Mouse (Mus musculus): ENCODE results near the gene Kalrn. TPM values are rescaled to one million over a fixed set of nuclear protein-coding genes. Genes with fewer than 3 reads are reported as not detected.

Kalrn gene
- polyA plus RNA-seq, 1 experiment from 2014 or later: 30.0 TPM

- no peak overlapping the region for H3K4me3 ChIP-seq (replicated peaks)
- no peaks in the 10 kb centered on the region for H3K9me3 ChIP-seq
- H3K4me1 ChIP-seq: peaks cover 27% of the 10 kb centered on the region
- peak overlapping the region; percentile 90 for H3K27ac ChIP-seq
- 32% methylated on average over 10 of the region's 10 CpGs for WGBS
- peaks cover 8% of the 10 kb centered on the region for H3K36me3 ChIP-seq (replicated peaks)
- no peaks in the 10 kb centered on the region for H3K27me3 ChIP-seq
- no peak overlapping the region for H3K9ac ChIP-seq
- no peak overlapping the region for H3K4me2 ChIP-seq
- ATAC-seq (ENCODE audit: low FRiP score): peak; percentile 56; the same call in 1 of the 2 replicates
These were observed 569.7 kb downstream of the Kalrn start for GRCm38 (mm10) chr16:34003566-34004127.

- Histone ChIP-seq H3K4me1 (peaks cover 27% of the 10 kb centered on the region), H3K9me3 (no peaks in the 10 kb centered on the region), H3K4me3 (replicated peaks) (no peak overlapping the region), H3K27me3 (no peaks in the 10 kb centered on the region), H3K9ac (no peak overlapping the region), H3K36me3 (replicated peaks) (no peaks in the 10 kb centered on the region), H3K4me2 (no peak overlapping the region), H3K27ac (no peak overlapping the region)
- 89% methylated on average over 8 of the region's 8 CpGs for WGBS
- ATAC-seq (ENCODE audit: low FRiP score): no peak
These were observed 572.6 kb downstream of the Kalrn start for GRCm38 (mm10) chr16:34000715-34001114.

GRCm38 (mm10) chr16:33999388-33999787 is 573.9 kb downstream of the Kalrn start:
- WGBS: 31% methylated on average over 3 of the region's 3 CpGs
- H3K27me3 ChIP-seq: no peaks in the 10 kb centered on the region
- H3K4me3 ChIP-seq (replicated peaks): no peak overlapping the region
- ATAC-seq (ENCODE audit: low FRiP score): no peak
- peaks cover 17% of the 10 kb centered on the region for H3K4me1 ChIP-seq
- H3K9me3 ChIP-seq: no peaks in the 10 kb centered on the region
- H3K4me2 ChIP-seq: no peak overlapping the region
- no peak overlapping the region for H3K9ac ChIP-seq
- H3K27ac ChIP-seq: no peak overlapping the region
- no peaks in the 10 kb centered on the region for H3K36me3 ChIP-seq (replicated peaks)

DNA sequence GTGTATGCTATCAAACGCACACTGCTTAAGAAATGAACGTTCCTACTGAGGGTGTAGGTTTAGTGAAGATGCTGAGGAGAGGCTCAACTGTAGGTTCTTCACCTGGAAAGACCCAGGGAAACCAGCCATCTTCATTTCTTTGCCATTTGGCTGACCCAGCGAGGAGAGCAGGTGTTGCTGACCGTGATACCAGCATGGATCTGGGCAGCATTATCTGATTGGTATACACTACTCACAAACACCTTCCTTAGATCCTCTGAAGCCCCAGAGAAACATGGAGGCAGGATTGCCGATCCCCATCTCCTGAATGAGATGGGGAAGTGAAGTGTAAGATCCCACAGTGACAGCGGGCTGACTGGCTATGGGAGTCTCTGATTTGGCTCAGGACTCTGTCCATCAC is 575.3 kb downstream of the Kalrn start:
- Histone ChIP-seq H3K4me2 (no peak overlapping the region), H3K4me1 (peaks cover 5% of the 10 kb centered on the region; the same call in 1 of the 2 replicates), H3K36me3 (replicated peaks) (no peaks in the 10 kb centered on the region), H3K27me3 (no peaks in the 10 kb centered on the region), H3K9me3 (no peaks in the 10 kb centered on the region), H3K4me3 (replicated peaks) (no peak overlapping the region), H3K27ac (no peak overlapping the region), H3K9ac (no peak overlapping the region)
- WGBS: 86% methylated on average over 6 of the region's 6 CpGs
- ATAC-seq (ENCODE audit: low FRiP score): no peak

GRCm38 (mm10) chr16:33996030-33996429 is 577.3 kb downstream of the Kalrn start:
- 8% methylated on average over 5 of the region's 5 CpGs for WGBS
- ATAC-seq (ENCODE audit: low FRiP score): no peak
- no peaks in the 10 kb centered on the region for H3K9me3 ChIP-seq

GRCm38 (mm10) chr16:33995496-33995895 is 577.8 kb downstream of the Kalrn start:
- no peaks in the 10 kb centered on the region for H3K27me3 ChIP-seq
- H3K36me3 ChIP-seq (replicated peaks): no peaks in the 10 kb centered on the region
- H3K27ac ChIP-seq: no peak overlapping the region
- peaks cover 11% of the 10 kb centered on the region; the same call in 1 of the 2 replicates for H3K4me1 ChIP-seq
- 79% methylated on average over 3 of the region's 3 CpGs for WGBS
- H3K4me3 ChIP-seq (replicated peaks): no peak overlapping the region
- 0 out of 2 replicates have a peak, but pooled peaks have one; percentile 15 for ATAC-seq (ENCODE audit: low FRiP score)
- no peak overlapping the region for H3K9ac ChIP-seq
- no peak overlapping the region for H3K4me2 ChIP-seq
- no peaks in the 10 kb centered on the region for H3K9me3 ChIP-seq

More at GRCm38 (mm10) chr16:33996030-33996429, 577.3 kb downstream of the Kalrn start:
- no peaks in the 10 kb centered on the region for H3K27me3 ChIP-seq
- H3K4me1 ChIP-seq: peaks cover 11% of the 10 kb centered on the region; the same call in 1 of the 2 replicates
- no peak overlapping the region for H3K4me3 ChIP-seq (replicated peaks)
- H3K36me3 ChIP-seq (replicated peaks): no peaks in the 10 kb centered on the region
- no peak overlapping the region for H3K9ac ChIP-seq
- H3K27ac ChIP-seq: no peak overlapping the region
- no peak overlapping the region for H3K4me2 ChIP-seq

DNA sequence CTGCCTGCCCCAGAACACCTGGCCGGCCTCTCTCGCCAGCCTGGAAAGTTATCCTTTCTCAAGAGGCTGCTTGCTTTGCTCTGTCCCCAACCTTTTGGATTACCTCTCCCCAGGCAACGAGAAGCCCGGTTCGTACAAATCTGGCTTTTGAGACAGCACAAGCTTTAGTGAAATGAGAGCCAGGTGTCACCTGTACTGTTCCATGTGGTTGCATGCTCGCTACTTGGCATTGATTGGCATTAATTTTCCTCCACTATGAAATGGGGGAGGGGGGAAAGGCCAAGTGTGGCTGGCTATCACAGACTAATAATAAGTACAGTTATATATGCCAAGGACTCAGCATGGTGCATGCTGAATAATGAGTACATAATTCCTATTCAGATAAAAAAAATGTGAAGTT is 579.0 kb downstream of the Kalrn start:
- Histone ChIP-seq H3K4me2 (no peak overlapping the region), H3K27ac (no peak overlapping the region), H3K4me3 (replicated peaks) (no peak overlapping the region), H3K36me3 (replicated peaks) (no peaks in the 10 kb centered on the region), H3K9ac (no peak overlapping the region), H3K4me1 (peaks cover 11% of the 10 kb centered on the region; the same call in 1 of the 2 replicates), H3K27me3 (no peaks in the 10 kb centered on the region), H3K9me3 (no peaks in the 10 kb centered on the region)
- 87% methylated on average over 6 of the region's 6 CpGs for WGBS
- no peak for ATAC-seq (ENCODE audit: low FRiP score)

GRCm38 (mm10) chr16:33990712-33991111 is 582.6 kb downstream of the Kalrn start:
- Histone ChIP-seq H3K9ac (no peak overlapping the region), H3K27me3 (no peaks in the 10 kb centered on the region), H3K4me2 (no peak overlapping the region), H3K4me1 (peaks cover 11% of the 10 kb centered on the region; the same call in 1 of the 2 replicates), H3K27ac (no peak overlapping the region), H3K36me3 (replicated peaks) (0 out of 2 replicates have a peak, but pooled peaks cover 7% of the 10 kb centered on the region), H3K9me3 (no peaks in the 10 kb centered on the region), H3K4me3 (replicated peaks) (no peak overlapping the region)
- ATAC-seq (ENCODE audit: low FRiP score): no peak
- 87% methylated on average over 4 of the region's 4 CpGs for WGBS

DNA sequence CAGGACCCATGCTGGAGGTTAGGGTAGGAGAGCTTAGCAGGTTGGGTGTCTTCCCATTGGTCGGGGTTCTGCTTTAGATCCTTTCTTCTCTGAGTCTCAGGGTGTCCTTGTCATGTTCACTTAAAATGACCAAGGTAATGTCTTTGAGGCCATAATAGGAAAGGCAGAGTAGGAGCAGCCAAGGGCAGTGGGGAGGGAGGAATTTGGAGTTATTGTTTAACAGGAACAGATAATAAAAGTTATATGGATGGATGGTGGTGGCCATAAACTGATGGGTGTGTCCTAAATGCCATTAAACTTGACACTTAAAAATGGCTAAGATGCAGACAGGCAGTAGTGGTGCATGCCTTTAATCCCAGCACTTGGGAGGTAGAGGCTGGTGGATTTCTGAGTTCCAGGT is 584.2 kb downstream of the Kalrn start:
- Histone ChIP-seq H3K4me2 (no peak overlapping the region), H3K27ac (no peak overlapping the region), H3K9me3 (no peaks in the 10 kb centered on the region), H3K9ac (no peak overlapping the region), H3K4me3 (replicated peaks) (no peak overlapping the region), H3K27me3 (no peaks in the 10 kb centered on the region), H3K4me1 (peaks cover 11% of the 10 kb centered on the region; the same call in 1 of the 2 replicates), H3K36me3 (replicated peaks) (peaks cover 7% of the 10 kb centered on the region; the same call in 1 of the 2 replicates)
- no peak for ATAC-seq (ENCODE audit: low FRiP score)
- 89% methylated on average over 1 of the region's 1 CpGs for WGBS

- Histone ChIP-seq H3K4me3 (replicated peaks) (no peak overlapping the region), H3K36me3 (replicated peaks) (peaks cover 7% of the 10 kb centered on the region; the same call in 1 of the 2 replicates), H3K4me2 (no peak overlapping the region), H3K4me1 (peaks cover 11% of the 10 kb centered on the region; the same call in 1 of the 2 replicates), H3K27ac (no peak overlapping the region), H3K9ac (no peak overlapping the region), H3K9me3 (no peaks in the 10 kb centered on the region), H3K27me3 (no peaks in the 10 kb centered on the region)
- WGBS: 62% methylated on average over 17 of the region's 17 CpGs
- ATAC-seq (ENCODE audit: low FRiP score): no peak
These were observed 584.8 kb downstream of the Kalrn start for GRCm38 (mm10) chr16:33988358-33989012.

DNA sequence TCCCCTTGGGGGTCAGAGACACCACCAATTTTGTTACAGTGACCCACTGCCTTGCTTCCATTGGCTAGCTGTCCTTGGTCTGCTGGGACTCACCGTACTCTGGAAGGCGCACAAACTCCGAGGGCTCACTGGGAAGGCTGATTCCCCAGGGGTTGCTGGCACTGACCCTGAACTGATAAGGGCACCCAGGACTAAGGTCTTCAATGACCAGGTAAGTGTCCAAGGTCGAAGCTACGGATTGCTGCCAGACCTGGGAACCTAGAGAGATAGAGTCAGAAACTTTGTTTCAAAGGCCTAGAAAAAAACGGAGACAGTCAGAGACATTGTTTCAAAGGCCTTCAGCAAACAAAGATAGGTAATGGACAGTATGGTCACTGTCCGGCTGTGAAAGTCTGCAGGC is 586.3 kb downstream of the Kalrn start:
- no peak overlapping the region for H3K9ac ChIP-seq
- H3K36me3 ChIP-seq (replicated peaks): peaks cover 7% of the 10 kb centered on the region; the same call in 1 of the 2 replicates
- H3K9me3 ChIP-seq: no peaks in the 10 kb centered on the region
- no peaks in the 10 kb centered on the region for H3K27me3 ChIP-seq
- ATAC-seq (ENCODE audit: low FRiP score): no peak
- H3K4me2 ChIP-seq: no peak overlapping the region
- whole genome bisulfite sequencing: 94% methylated on average over 7 of the region's 7 CpGs
- H3K4me3 ChIP-seq (replicated peaks): no peak overlapping the region
- 0 out of 2 replicates have a peak, but pooled peaks cover 4% of the 10 kb centered on the region for H3K4me1 ChIP-seq
- H3K27ac ChIP-seq: no peak overlapping the region

- Histone ChIP-seq H3K27ac (no peak overlapping the region), H3K4me3 (replicated peaks) (no peak overlapping the region), H3K27me3 (no peaks in the 10 kb centered on the region), H3K4me1 (0 out of 2 replicates have a peak, but pooled peaks cover 3% of the 10 kb centered on the region), H3K9ac (no peak overlapping the region), H3K9me3 (no peaks in the 10 kb centered on the region), H3K36me3 (replicated peaks) (peaks cover 7% of the 10 kb centered on the region; the same call in 1 of the 2 replicates), H3K4me2 (no peak overlapping the region)
- WGBS: 88% methylated on average over 6 of the region's 6 CpGs
- no peak for ATAC-seq (ENCODE audit: low FRiP score)
These were observed 588.0 kb downstream of the Kalrn start for GRCm38 (mm10) chr16:33985372-33985771.
